Mouse (Mus musculus) bone marrow, adult 2 months (tissue): ENCODE measurements at regions not wholly inside any gene's neighbourhood (a gene's known extent, or its start where the extent isn't known, plus 50 kb on each side); places are given as distances from the start of the nearest gene placed in this dataset.

Source experiments
- CTCF ChIP-seq: fragments of 200-500 bp; IDR thresholded peaks from 2 replicates; pipeline ENCODE4 v1.5.1; 2011; ENCODE audit warnings: low read length, control low read depth; ENCODE audit not compliant: control insufficient read depth, insufficient read depth
- POLR2A ChIP-seq: fragments of 200-500 bp; IDR thresholded peaks from 2 replicates; pipeline ENCODE4 v1.6.1; 2011; ENCODE audit warnings: low read depth, mild to moderate bottlenecking, control low read depth, low read length, borderline replicate concordance; ENCODE audit not compliant: control insufficient read depth

- TF ChIP-seq CTCF = no peak
- no peak for TF ChIP-seq POLR2A
Observed at GRCm38 (mm10) chr14:105511826-105512225, 253.5 kb downstream of the Ndfip2 start.
